Mouse (Mus musculus) forebrain, postnatal 0 days (tissue): ENCODE measurements around the gene Tsks. TPM values are rescaled to one million over a fixed set of nuclear protein-coding genes. Genes with fewer than 3 reads are reported as not detected.

Source experiments
- ATAC-seq: fragments of 200-750 bp; cut with Nextera tagmentation; 2 replicates; pipeline ENCODE4 v1.8.0; 2017; ENCODE audit warnings: mild to moderate bottlenecking, moderate library complexity
- DNase-seq: peaks from one replicate; pipeline ENCODE4 v3.0.0-alpha.2; 2015
- H3K27ac ChIP-seq: fragments of 300-500 bp; sonication (generic); 2 replicates; pipeline ENCODE4 v1.5.1; 2014; ENCODE audit warnings: low read depth, mild to moderate bottlenecking, antibody characterized with exemption, low read length, moderate library complexity, mixed read lengths
- H3K27me3 ChIP-seq: fragments of 300-500 bp; sonication (generic); 2 replicates; pipeline ENCODE4 v1.6.1; 2014; ENCODE audit warnings: mild to moderate bottlenecking, low read length, mixed read lengths; ENCODE audit not compliant: insufficient read depth
- H3K36me3 ChIP-seq: fragments of 300-500 bp; sonication (generic); 2 replicates; pipeline ENCODE4 v1.6.1; 2014; ENCODE audit warnings: mild to moderate bottlenecking, moderate library complexity; ENCODE audit not compliant: insufficient read depth
- H3K4me1 ChIP-seq: fragments of 300-500 bp; sonication (generic); 2 replicates; pipeline ENCODE4 v1.6.1; 2014; ENCODE audit warnings: antibody characterized with exemption; ENCODE audit not compliant: insufficient read depth
- H3K4me2 ChIP-seq: fragments of 300-500 bp; sonication (generic); 2 replicates; pipeline ENCODE4 v1.6.1; 2014; ENCODE audit warnings: low read depth, mild to moderate bottlenecking, moderate library complexity
- H3K4me3 ChIP-seq: fragments of 300-500 bp; sonication (generic); 2 replicates; pipeline ENCODE4 v1.5.1; 2014; ENCODE audit warnings: low read depth, low read length, mixed read lengths
- H3K9ac ChIP-seq: fragments of 300-500 bp; sonication (generic); 2 replicates; pipeline ENCODE4 v1.6.1; 2014; ENCODE audit warnings: mild to moderate bottlenecking
- H3K9me3 ChIP-seq: fragments of 300-500 bp; sonication (generic); 2 replicates; pipeline ENCODE4 v1.6.1; 2016; ENCODE audit warnings: low read length
- CTCF ChIP-seq: sonication (generic); IDR thresholded peaks from 2 replicates; pipeline ENCODE4 v1.5.1; 2016; ENCODE audit warnings: antibody characterized with exemption, control low read depth, low read depth
- WGBS: fragments of 180-500 bp; shearing (Covaris S2); extraction: QIAGEN DNeasy Blood & Tissue Kit; methylation state at CpG from one replicate; pipeline ENCODE4 v1.1.7; 2014; 5-methylcytosine and 5-hydroxymethylcytosine counted together
- polyA plus RNA-seq: library from polyadenylated mRNA; unstranded; fragments of >200 nt; fragmentation: Nextera tagmentation; extraction: Ambion mirVana; gene quantifications from 2 replicates; pipeline ENCODE4 v1.2.1, GENCODE M21; 2015
- total RNA-seq: library from RNA; depleted of rRNA; stranded (reverse); fragments of >200 nt; gene quantifications from 2 replicates; pipeline ENCODE4 v1.2.3, GENCODE M21; 2014; rRNA removed

Tsks gene
- total RNA-seq (not detected in 2 replicates), polyA plus RNA-seq (0.18 TPM in 1 of 2 replicates, not detected in the other)

DNA sequence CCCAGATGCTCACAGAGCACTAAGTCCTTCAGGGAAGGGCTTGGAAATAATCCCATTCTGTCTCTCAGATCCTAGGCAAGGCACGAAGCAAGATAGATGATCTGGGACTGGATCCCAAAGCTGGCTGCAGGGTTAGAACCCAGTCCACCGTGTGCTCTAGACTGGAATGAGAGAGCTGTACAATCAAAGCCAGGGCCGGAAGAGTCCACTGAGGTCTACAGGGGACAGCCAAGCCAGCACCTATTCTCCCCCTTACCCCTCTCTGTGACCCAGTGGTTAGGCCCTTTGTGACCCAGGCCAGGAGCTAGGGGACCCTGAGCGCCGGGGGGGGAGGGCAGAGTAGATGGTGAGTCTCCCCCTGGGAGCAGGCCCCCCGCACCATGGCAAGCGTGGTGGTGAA is at the start of gene Tsks:
TSS of gene Tsks (plus strand) at position 301 of the 400 bp plus-strand sequence.
- no peaks in the 10 kb centered on the region for H3K36me3 ChIP-seq
- H3K9me3 ChIP-seq = no peaks in the 10 kb centered on the region
- no peak within 1 kb of the TSS for H3K9ac ChIP-seq
- 73% methylated on average over 7 of the region's 7 CpGs for WGBS
- no peak for TF ChIP-seq CTCF
- no peaks in the 10 kb centered on the region for H3K27me3 ChIP-seq
- no peak within 1 kb of the TSS for H3K4me2 ChIP-seq
- ATAC-seq (no peak), DNase-seq (no peak)
- H3K4me3 ChIP-seq = no peak within 1 kb of the TSS
- no peaks in the 10 kb centered on the region for H3K4me1 ChIP-seq
- no peak within 1 kb of the TSS for H3K27ac ChIP-seq

DNA sequence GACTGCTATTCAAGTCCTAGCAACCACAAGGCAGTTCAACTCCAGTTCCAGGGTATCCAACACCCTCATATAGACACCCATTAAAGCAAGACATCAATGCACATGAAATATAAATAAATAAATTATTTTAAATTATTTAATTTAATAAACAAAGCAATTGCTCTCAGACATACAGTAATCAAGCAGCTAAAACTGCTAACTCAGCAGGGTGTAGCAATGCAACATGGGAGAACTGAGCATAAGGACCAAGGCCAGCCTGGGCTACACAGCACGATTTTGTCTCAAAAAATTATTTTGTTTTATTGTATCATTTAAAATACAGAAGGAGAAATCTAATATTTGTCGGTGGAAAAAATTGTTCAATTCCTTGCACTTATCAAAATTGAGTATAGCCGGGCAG is 48.8 kb upstream of the Tsks start:
- H3K27ac ChIP-seq = peak overlapping the region; percentile 92
- no peak overlapping the region for H3K9ac ChIP-seq
- H3K4me3 ChIP-seq = no peak overlapping the region
- TF ChIP-seq CTCF = no peak
- peaks cover 38% of the 10 kb centered on the region for H3K4me1 ChIP-seq
- H3K9me3 ChIP-seq = no peaks in the 10 kb centered on the region
- 89% methylated on average over 3 of the region's 3 CpGs for WGBS
- no peaks in the 10 kb centered on the region for H3K27me3 ChIP-seq
- no peak for ATAC-seq
- peaks cover 5% of the 10 kb centered on the region for H3K36me3 ChIP-seq
- DNase-seq = no peak
- H3K4me2 ChIP-seq = no peak overlapping the region

- ATAC-seq = no peak
- H3K27ac ChIP-seq = peak overlapping the region; percentile 92
- no peak for DNase-seq
- H3K4me1 ChIP-seq = peaks cover 38% of the 10 kb centered on the region
- H3K36me3 ChIP-seq = peaks cover 15% of the 10 kb centered on the region
- no peak for TF ChIP-seq CTCF
- 13% methylated on average over 7 of the region's 7 CpGs for WGBS
- peak overlapping the region; percentile 71 for H3K4me2 ChIP-seq
- H3K9me3 ChIP-seq = no peaks in the 10 kb centered on the region
- H3K27me3 ChIP-seq = no peaks in the 10 kb centered on the region
- peak overlapping the region; percentile 62 for H3K4me3 ChIP-seq
- H3K9ac ChIP-seq = peak overlapping the region; percentile 64; the same call in 1 of the 2 replicates
Observed at GRCm38 (mm10) chr7:44895206-44895592, 47.8 kb upstream of the Tsks start.

DNA sequence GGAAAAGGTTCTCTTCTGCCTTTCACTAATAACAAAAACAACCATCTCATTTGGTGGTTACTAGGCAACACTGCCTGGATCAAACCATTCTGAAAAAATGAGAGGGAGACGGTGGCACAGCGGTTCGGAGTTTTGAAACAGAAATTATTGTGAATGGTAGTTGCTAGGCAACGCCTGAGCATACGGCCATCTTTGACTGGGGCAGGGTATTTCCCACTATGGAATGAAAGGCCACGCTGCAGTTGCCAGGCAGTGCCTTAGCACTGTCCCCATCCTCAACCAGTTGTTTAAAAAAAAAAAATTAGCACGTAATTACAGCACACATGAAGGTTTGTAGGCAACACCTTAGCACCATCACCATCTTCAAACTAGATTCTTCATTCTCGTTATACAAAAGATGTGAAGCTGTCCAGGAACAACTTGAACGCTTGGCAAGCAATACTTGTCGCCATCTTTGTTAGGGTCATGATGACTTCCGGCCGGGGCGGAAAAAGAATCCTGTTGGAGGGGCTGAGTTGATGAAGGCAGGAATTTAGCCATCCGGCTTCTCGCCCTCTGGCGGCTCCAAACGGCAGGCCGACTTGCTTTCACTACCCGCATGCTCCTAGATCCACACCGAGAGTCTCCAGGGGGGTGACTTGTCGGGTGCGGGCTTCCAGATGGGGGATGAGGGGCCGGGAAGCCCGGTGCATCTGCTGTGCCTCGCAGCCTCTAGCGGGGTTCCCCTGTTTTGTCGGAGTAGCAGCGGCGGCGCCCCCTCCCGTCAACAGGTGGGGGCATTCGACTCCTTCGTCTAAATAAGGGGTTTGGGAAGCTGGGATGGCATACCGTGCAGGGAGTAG is 47.2 kb upstream of the Tsks start, which contains the start of gene Fuz:
TSS of gene Fuz (plus strand) at position 487 of the 842 bp plus-strand sequence.
- peaks cover 19% of the 10 kb centered on the region for H3K36me3 ChIP-seq
- peaks cover 33% of the 10 kb centered on the region for H3K4me1 ChIP-seq
- DNase-seq = peak; percentile 98
- peak; percentile 82 for ATAC-seq
- peak within 1 kb of the TSS; percentile 71 for H3K4me2 ChIP-seq
- H3K4me3 ChIP-seq = peak within 1 kb of the TSS; percentile 62
- peak within 1 kb of the TSS; percentile 64 for H3K9ac ChIP-seq
- WGBS = 2% methylated on average over 34 of the region's 34 CpGs
- TF ChIP-seq CTCF = peak; percentile 80
- no peaks in the 10 kb centered on the region for H3K9me3 ChIP-seq
- H3K27ac ChIP-seq = peak within 1 kb of the TSS; percentile 92
- no peaks in the 10 kb centered on the region for H3K27me3 ChIP-seq

- Histone ChIP-seq H3K36me3 (peaks cover 19% of the 10 kb centered on the region), H3K4me2 (peak overlapping the region; percentile 71), H3K4me3 (peak overlapping the region; percentile 62), H3K27ac (peak overlapping the region; percentile 92), H3K4me1 (peaks cover 29% of the 10 kb centered on the region), H3K9me3 (no peaks in the 10 kb centered on the region), H3K27me3 (no peaks in the 10 kb centered on the region), H3K9ac (peak overlapping the region; percentile 64)
- WGBS = 25% methylated on average over 10 of the region's 10 CpGs
- DNase-seq (no peak), ATAC-seq (no peak)
- no peak for TF ChIP-seq CTCF
Observed at GRCm38 (mm10) chr7:44896499-44896898, 46.5 kb upstream of the Tsks start.

DNA sequence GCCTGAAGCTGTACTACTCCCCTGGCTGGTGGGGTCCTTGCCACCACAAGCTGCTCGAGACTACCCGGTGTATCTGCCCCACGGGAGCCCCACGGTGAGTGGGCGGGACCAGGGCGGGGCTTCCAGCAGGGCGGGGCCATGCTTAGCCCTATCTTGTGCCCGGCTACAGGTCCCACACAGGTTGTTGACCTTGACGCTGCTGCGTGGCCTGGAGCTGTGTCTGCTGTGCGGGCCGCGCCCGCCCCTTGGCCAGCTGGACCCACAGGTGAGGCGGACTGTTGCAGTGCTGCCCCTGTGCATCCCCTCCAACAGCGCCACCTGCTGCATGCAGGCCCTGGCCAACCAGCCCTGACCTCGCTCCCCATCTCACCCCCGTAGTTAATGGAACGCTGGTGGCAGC is 44.4 kb upstream of the Tsks start:
- no peaks in the 10 kb centered on the region for H3K9me3 ChIP-seq
- WGBS = 38% methylated on average over 19 of the region's 19 CpGs
- no peak overlapping the region for H3K9ac ChIP-seq
- peaks cover 23% of the 10 kb centered on the region for H3K4me1 ChIP-seq
- H3K36me3 ChIP-seq = peaks cover 40% of the 10 kb centered on the region
- H3K4me2 ChIP-seq = no peak overlapping the region
- H3K27me3 ChIP-seq = no peaks in the 10 kb centered on the region
- no peak overlapping the region for H3K4me3 ChIP-seq
- TF ChIP-seq CTCF = peak; percentile 54
- no peak overlapping the region for H3K27ac ChIP-seq
- DNase-seq = no peak
- no peak for ATAC-seq

- DNase-seq (no peak), ATAC-seq (no peak)
- Histone ChIP-seq H3K9ac (no peak overlapping the region), H3K4me3 (no peak overlapping the region), H3K27ac (no peak overlapping the region), H3K36me3 (peaks cover 60% of the 10 kb centered on the region), H3K4me1 (peaks cover 6% of the 10 kb centered on the region; the same call in 1 of the 2 replicates), H3K27me3 (no peaks in the 10 kb centered on the region), H3K9me3 (no peaks in the 10 kb centered on the region), H3K4me2 (no peak overlapping the region)
- WGBS = 79% methylated on average over 11 of the region's 11 CpGs
- no peak for TF ChIP-seq CTCF
Observed at GRCm38 (mm10) chr7:44900632-44901031, 42.4 kb upstream of the Tsks start.
